Mouse (Mus musculus) Patski (cell line): Measurements from ENCODE around the gene Exoc3l. TPM values are rescaled to one million over a fixed set of nuclear protein-coding genes. Genes with fewer than 3 reads are reported as not detected.

Source experiments
- ATAC-seq: fragments of 100-300 bp; one replicate; pipeline ENCODE4 v1.8.0; 2021
- CTCF ChIA-PET: fragments of 350-600 bp; sonication (Branson Sonifier 250); formaldehyde crosslinking; loops from one replicate; lab custom pipeline; 2022; ENCODE audit warnings: inconsistent platforms; lab: Charles Lee
- POLR2A ChIA-PET: fragments of 350-600 bp; sonication (Branson Sonifier 250); formaldehyde crosslinking; loops from one replicate; lab custom pipeline; 2022; ENCODE audit warnings: antibody characterized with exemption, inconsistent platforms; lab: Charles Lee
- DNase-seq: peaks from one replicate; pipeline ENCODE4 v3.0.0-alpha.2; 2011; ENCODE audit warnings: low read depth, low spot score
- H3K27me3 ChIP-seq: fragments of 371-371 bp; one replicate; pipeline ENCODE4 v1.5.1; 2021
- CTCF ChIP-seq: fragments of 100-300 bp; IDR thresholded peaks from one replicate; pipeline ENCODE4 v1.5.1; 2021
- in situ Hi-C: fragments of 300-500 bp; cut with MboI; formaldehyde crosslinking; loops from 3 replicates; pipeline ENCODE4 v1.11.1; 2018; ENCODE audit warnings: low pct_unique_long_range_greater_than_20kb, mixed read lengths
- polyA plus RNA-seq: library from polyadenylated mRNA; unstranded; gene quantifications from one replicate; pipeline ENCODE4 v1.2.3, GENCODE M21; 2021

Exoc3l gene
- polyA plus RNA-seq, 1 experiment from 2014 or later: 2.4 TPM

DNA sequence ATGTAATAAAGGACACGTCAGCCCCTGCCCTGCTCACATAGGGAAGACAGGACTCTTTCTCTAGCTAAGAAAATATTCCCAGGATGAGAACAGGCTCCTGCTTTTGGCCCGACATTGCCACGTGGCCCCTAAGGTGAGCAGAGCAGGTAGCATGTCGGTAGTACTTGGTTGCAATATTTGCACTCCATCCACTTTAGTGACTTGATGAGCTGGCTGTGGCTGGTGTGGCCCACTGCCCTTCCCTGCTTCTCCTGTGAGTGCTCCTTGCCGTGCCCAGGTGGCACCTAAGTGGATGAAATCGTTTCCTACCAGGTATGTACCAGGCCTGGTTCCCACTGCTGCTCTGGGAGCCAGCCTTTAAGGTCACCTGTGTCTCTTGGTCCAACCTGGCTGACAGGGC is 43.9 kb downstream of the Exoc3l start:
- no peaks in the 10 kb centered on the region for H3K27me3 ChIP-seq
- CTCF ChIA-PET: interaction anchor here (1.9 kb wide), 1 partner anchor 20 kb away, joined by 5 read pairs; no protein-coding TSS in a partner anchor
- TF ChIP-seq CTCF: no peak
- DNase-seq: no peak
- POLR2A ChIA-PET: no interaction called here
- ATAC-seq: no peak
- in situ Hi-C loops: no loop called here

DNA sequence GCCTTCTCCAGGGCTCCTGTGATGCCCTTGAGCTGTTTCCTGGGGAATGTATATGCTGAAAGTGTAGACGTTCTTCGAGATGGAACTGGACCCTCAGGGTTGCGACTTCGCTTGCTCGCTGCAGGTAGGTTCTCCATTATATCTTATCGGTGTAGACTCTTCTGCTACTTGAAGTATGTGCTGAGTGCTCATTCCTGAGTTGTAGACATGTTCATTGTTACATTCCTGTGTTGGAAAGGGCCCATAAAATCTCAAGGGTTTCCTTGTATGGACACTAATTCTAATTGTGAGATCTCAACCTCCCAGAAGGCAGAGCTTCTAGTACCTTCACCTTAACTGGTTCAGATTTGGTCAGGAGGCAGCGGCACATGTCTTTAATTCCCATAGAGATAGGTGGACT is 54.9 kb downstream of the Exoc3l start:
- H3K27me3 ChIP-seq: no peaks in the 10 kb centered on the region
- in situ Hi-C loops: no loop called here
- no peak for DNase-seq
- no peak for ATAC-seq
- ChIA-PET POLR2A (no interaction called here), CTCF (interaction anchor here (1.2 to 2.3 kb wide), 3 partner anchors 10 to 39 kb away, joined by 3 to 6 read pairs (median 4); no protein-coding TSS in a partner anchor)
- no peak for TF ChIP-seq CTCF

Other genes with a start within 250 kb of the Exoc3l start
- gene Ces3a, start 247.5 kb downstream of the Exoc3l start, polyA plus RNA-seq: not detected
- not detected for gene Ces3b, start 212.3 kb downstream of the Exoc3l start, polyA plus RNA-seq
- gene Ces4a, start 164.3 kb downstream of the Exoc3l start, polyA plus RNA-seq: not detected
- gene Cbfb, start 125.4 kb downstream of the Exoc3l start, polyA plus RNA-seq: 64.4 TPM
- 23.1 TPM for gene D230025D16Rik, start 71.0 kb downstream of the Exoc3l start, polyA plus RNA-seq
- gene B3gnt9, start 40.9 kb downstream of the Exoc3l start, polyA plus RNA-seq: 2.1 TPM
- 22.9 TPM for gene Tradd, start 31.5 kb downstream of the Exoc3l start, polyA plus RNA-seq
- gene Fbxl8, start 31.5 kb downstream of the Exoc3l start, polyA plus RNA-seq: 12.6 TPM
- gene Hsf4, start 26.3 kb downstream of the Exoc3l start, polyA plus RNA-seq: 0.12 TPM
- 1.7 TPM for gene Nol3, start 20.0 kb downstream of the Exoc3l start, polyA plus RNA-seq
- gene 4931428F04Rik, start 6.2 kb downstream of the Exoc3l start, polyA plus RNA-seq: 10.7 TPM
- 72.6 TPM for gene E2f4, start 1.6 kb upstream of the Exoc3l start, polyA plus RNA-seq
- 7.2 TPM for gene Elmo3, start 9.5 kb upstream of the Exoc3l start, polyA plus RNA-seq
- 0.83 TPM for gene Lrrc29, start 30.2 kb upstream of the Exoc3l start, polyA plus RNA-seq
- gene Tmem208, start 30.3 kb upstream of the Exoc3l start, polyA plus RNA-seq: 64.8 TPM
- gene Fhod1, start 51.9 kb upstream of the Exoc3l start, polyA plus RNA-seq: 41.7 TPM
- 11.0 TPM for gene Slc9a5, start 52.7 kb upstream of the Exoc3l start, polyA plus RNA-seq
- 0.77 TPM for gene Plekhg4, start 77.2 kb upstream of the Exoc3l start, polyA plus RNA-seq
- gene Kctd19, start 117.4 kb upstream of the Exoc3l start, polyA plus RNA-seq: not detected
- not detected for gene Lrrc36, start 117.5 kb upstream of the Exoc3l start, polyA plus RNA-seq
- gene Tppp3, start 175.4 kb upstream of the Exoc3l start, polyA plus RNA-seq: 2.7 TPM
- 68.3 TPM for gene Zdhhc1, start 200.8 kb upstream of the Exoc3l start, polyA plus RNA-seq
- gene Hsd11b2, start 222.7 kb upstream of the Exoc3l start, polyA plus RNA-seq: 8.2 TPM